Mouse (Mus musculus) embryonic facial prominence, embryonic 14.5 days (tissue): ENCODE results near the gene Acot7. TPM values are rescaled to one million over a fixed set of nuclear protein-coding genes. Genes with fewer than 3 reads are reported as not detected.

Experiments
- ATAC-seq: fragments of 200-750 bp; cut with Nextera tagmentation; 2 replicates; pipeline ENCODE4 v1.8.0; 2017; ENCODE audit warnings: low read depth, moderate number of reproducible peaks, moderate TSS enrichment
- DNase-seq: peaks from one replicate; pipeline ENCODE4 v3.0.0-alpha.2; 2015; ENCODE audit warnings: low spot score
- H3K27ac ChIP-seq: fragments of 300-500 bp; sonication (generic); replicated peaks from 2 replicates; pipeline ENCODE4 v1.5.1; 2014; ENCODE audit warnings: low read depth, mild to moderate bottlenecking, low read length, moderate library complexity
- H3K27me3 ChIP-seq: fragments of 300-500 bp; sonication (generic); replicated peaks from 2 replicates; pipeline ENCODE4 v1.6.1; 2014; ENCODE audit warnings: low read length; ENCODE audit not compliant: control insufficient read depth, insufficient read depth
- H3K36me3 ChIP-seq: fragments of 300-500 bp; sonication (generic); 2 replicates; pipeline ENCODE4 v1.6.1; 2014; ENCODE audit warnings: low read length, mixed read lengths; ENCODE audit not compliant: control insufficient read depth, insufficient read depth
- H3K4me1 ChIP-seq: fragments of 300-500 bp; sonication (generic); 2 replicates; pipeline ENCODE4 v1.6.1; 2014; ENCODE audit warnings: antibody characterized with exemption, low read length; ENCODE audit not compliant: control insufficient read depth, insufficient read depth
- H3K4me2 ChIP-seq: fragments of 300-500 bp; sonication (generic); 2 replicates; pipeline ENCODE4 v1.6.1; 2014; ENCODE audit warnings: low read depth, mild to moderate bottlenecking, low read length, moderate library complexity, mixed read lengths
- H3K4me3 ChIP-seq: fragments of 300-500 bp; sonication (generic); 2 replicates; pipeline ENCODE4 v1.5.1; 2014; ENCODE audit warnings: low read depth, mild to moderate bottlenecking, low read length
- H3K9ac ChIP-seq: fragments of 300-500 bp; sonication (generic); 2 replicates; pipeline ENCODE4 v1.6.1; 2014; ENCODE audit warnings: low read depth, mild to moderate bottlenecking, low read length, moderate library complexity, mixed read lengths
- H3K9me3 ChIP-seq: fragments of 300-500 bp; sonication (generic); 2 replicates; pipeline ENCODE4 v1.6.1; 2016; ENCODE audit warnings: low read length; ENCODE audit not compliant: control insufficient read depth
- WGBS: fragments of 180-500 bp; shearing (Covaris S2); extraction: QIAGEN DNeasy Blood & Tissue Kit; methylation state at CpG from one replicate; pipeline ENCODE4 v1.1.7; 2014; 5-methylcytosine and 5-hydroxymethylcytosine counted together
- polyA plus RNA-seq: library from polyadenylated mRNA; unstranded; fragments of >200 nt; fragmentation: Nextera tagmentation; extraction: Ambion mirVana; gene quantifications from 2 replicates; pipeline ENCODE4 v1.2.1, GENCODE M21; 2014

The Acot7 gene
- polyA plus RNA-seq, 1 experiment from 2014 or later, result 71.8 TPM

DNA sequence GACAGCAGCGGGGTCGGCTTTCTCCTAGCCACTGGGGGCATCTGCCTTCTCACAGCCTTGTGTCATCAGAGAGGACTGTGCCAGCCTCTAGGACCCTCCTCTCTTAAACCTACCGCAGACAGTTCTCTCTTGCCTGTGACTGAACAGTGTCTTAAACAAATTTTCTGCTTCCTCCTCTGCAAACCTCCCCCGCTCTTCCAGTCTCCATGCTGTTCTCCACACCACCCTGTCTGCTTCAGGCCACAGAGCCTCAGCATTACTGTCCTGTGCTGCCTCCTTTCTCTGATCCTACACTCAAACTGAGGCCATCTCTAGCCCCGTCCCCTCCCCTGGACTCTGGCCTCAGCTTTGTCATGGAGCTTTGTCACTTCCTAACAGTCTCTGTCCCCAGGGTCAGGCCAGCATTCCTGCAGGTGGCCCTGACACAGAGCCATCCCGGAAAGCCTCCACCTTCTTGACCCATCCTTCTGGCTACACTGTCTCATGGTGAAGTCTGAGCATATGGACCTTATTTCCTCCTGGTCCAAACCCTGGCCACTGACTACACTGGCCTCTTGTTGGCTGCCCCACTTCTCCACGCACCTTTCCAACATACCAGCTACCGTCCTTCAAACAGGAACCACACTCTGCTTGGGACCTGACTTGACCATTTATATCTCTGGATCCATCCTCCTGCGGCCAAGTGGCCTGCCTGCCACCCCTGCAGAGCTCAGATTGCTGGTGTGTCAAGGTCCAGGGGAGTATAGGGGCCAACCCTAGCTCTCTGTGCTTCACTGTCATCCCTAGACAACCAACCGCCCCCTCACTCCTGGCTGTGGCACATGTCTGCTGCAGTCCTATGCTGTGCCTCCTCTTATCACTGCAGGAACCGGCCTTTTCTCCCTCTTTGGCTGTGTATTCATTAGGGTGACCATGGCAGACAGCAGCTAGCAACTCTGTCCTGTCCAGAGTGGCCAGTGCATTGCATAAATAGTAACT, 66.9 kb downstream of the Acot7 start:
- H3K27me3 ChIP-seq, result no peaks in the 10 kb centered on the region
- no peak overlapping the region for H3K4me2 ChIP-seq
- DNase-seq (no peak), ATAC-seq (0 out of 2 replicates have a peak, but pooled peaks have one; percentile 22)
- WGBS, result 73% methylated on average over 11 of the region's 11 CpGs
- no peak overlapping the region for H3K4me3 ChIP-seq
- H3K9me3 ChIP-seq, result no peaks in the 10 kb centered on the region
- H3K4me1 ChIP-seq, result no peaks in the 10 kb centered on the region
- H3K36me3 ChIP-seq, result no peaks in the 10 kb centered on the region
- H3K27ac ChIP-seq, result no peak overlapping the region
- H3K9ac ChIP-seq, result no peak overlapping the region

DNA sequence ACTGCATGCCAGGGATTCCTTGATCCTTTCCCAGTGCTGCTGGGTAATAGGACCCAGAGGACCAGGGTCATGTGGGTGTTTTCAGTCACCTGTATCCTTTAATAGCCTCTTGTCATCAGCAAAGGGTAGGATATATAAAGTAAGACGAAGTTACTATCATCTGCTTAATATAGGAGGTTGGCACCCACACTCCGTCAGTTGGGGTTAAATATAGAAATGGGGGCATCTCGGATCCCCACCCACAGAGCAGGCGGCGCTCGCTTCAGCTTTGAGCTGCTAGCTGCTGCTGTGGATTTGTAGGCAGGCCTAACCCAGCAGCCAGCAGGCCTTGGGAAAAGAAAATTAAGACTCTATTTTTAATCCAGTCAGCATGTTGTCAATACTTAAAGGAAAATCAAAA, 68.1 kb downstream of the Acot7 start:
- H3K9ac ChIP-seq, result no peak overlapping the region
- no peak overlapping the region for H3K4me2 ChIP-seq
- H3K27ac ChIP-seq, result no peak overlapping the region
- ATAC-seq, result no peak
- 69% methylated on average over 6 of the region's 6 CpGs for WGBS
- no peak overlapping the region for H3K4me3 ChIP-seq
- H3K27me3 ChIP-seq, result no peaks in the 10 kb centered on the region
- no peaks in the 10 kb centered on the region for H3K36me3 ChIP-seq
- H3K4me1 ChIP-seq, result no peaks in the 10 kb centered on the region
- H3K9me3 ChIP-seq, result no peaks in the 10 kb centered on the region
- no peak for DNase-seq

DNA sequence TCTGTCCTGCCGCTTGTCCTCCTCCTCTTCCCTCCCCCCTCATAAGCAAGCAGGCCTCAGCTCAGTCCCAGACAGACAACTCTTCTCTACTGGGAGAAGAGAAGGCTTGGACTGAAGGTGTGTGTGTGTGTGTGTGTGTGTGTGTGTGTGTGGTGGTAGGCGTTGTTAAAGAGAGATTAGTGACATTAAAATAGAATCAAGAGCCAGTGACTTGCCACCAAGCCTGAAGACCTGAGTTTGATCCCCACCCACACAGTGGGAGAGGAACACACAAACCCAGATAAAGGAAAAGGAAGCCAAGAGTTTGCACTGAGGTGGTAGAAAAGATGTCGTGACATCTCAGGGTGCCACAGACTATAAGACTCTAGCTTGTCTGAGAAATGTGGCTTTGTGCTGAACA, 69.3 kb downstream of the Acot7 start:
- Histone ChIP-seq H3K36me3 (no peaks in the 10 kb centered on the region), H3K27ac (no peak overlapping the region), H3K9ac (no peak overlapping the region), H3K4me2 (no peak overlapping the region), H3K27me3 (no peaks in the 10 kb centered on the region), H3K4me3 (no peak overlapping the region), H3K9me3 (no peaks in the 10 kb centered on the region), H3K4me1 (no peaks in the 10 kb centered on the region)
- DNase-seq (no peak), ATAC-seq (no peak)
- WGBS, result 70% methylated on average over 3 of the region's 3 CpGs

DNA sequence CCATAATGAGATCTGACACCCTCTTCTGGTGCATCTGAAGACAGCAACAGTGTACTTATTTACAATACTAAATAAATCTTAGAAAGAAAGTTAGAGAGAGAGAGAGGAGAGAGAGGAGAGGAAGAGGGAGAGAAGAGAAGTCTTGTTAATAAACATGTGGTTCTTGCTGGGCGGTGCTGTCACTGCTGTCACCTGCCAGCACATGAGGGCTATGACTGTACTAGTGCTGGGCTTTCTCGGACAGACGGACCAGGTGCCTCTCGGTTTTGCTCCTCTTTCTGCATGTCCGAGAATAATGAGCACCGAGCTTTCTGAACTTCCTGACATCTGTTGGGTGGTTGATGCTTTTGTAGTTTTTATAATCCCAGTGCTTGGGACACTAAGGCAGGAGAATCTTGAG, 72.7 kb downstream of the Acot7 start:
- Histone ChIP-seq H3K4me3 (no peak overlapping the region), H3K9me3 (no peaks in the 10 kb centered on the region), H3K4me2 (no peak overlapping the region), H3K36me3 (no peaks in the 10 kb centered on the region), H3K9ac (no peak overlapping the region), H3K4me1 (no peaks in the 10 kb centered on the region), H3K27me3 (no peaks in the 10 kb centered on the region), H3K27ac (no peak overlapping the region)
- no peak for DNase-seq
- WGBS, result 80% methylated on average over 6 of the region's 6 CpGs
- ATAC-seq, result no peak

GRCm38 (mm10) chr4:152253183-152253759, 75.3 kb downstream of the Acot7 start:
- Histone ChIP-seq H3K36me3 (no peaks in the 10 kb centered on the region), H3K4me3 (no peak overlapping the region), H3K4me1 (0 out of 2 replicates have a peak, but pooled peaks cover 5% of the 10 kb centered on the region), H3K27me3 (no peaks in the 10 kb centered on the region), H3K27ac (no peak overlapping the region), H3K4me2 (no peak overlapping the region), H3K9ac (no peak overlapping the region), H3K9me3 (no peaks in the 10 kb centered on the region)
- peak; percentile 41 for DNase-seq
- 74% methylated on average over 9 of the region's 9 CpGs for WGBS
- peak; percentile 48 for ATAC-seq

GRCm38 (mm10) chr4:152257070-152257469, 79.1 kb downstream of the Acot7 start:
- ATAC-seq, result no peak
- Histone ChIP-seq H3K36me3 (no peaks in the 10 kb centered on the region), H3K4me2 (no peak overlapping the region), H3K4me1 (0 out of 2 replicates have a peak, but pooled peaks cover 5% of the 10 kb centered on the region), H3K27ac (no peak overlapping the region), H3K9ac (peak overlapping the region; percentile 25; the same call in 1 of the 2 replicates), H3K4me3 (no peak overlapping the region), H3K27me3 (no peaks in the 10 kb centered on the region), H3K9me3 (no peaks in the 10 kb centered on the region)
- 44% methylated on average over 6 of the region's 6 CpGs for WGBS
- DNase-seq, result peak; percentile 48

- H3K4me2 ChIP-seq, result no peak overlapping the region
- no peak overlapping the region for H3K4me3 ChIP-seq
- DNase-seq (no peak), ATAC-seq (no peak)
- no peaks in the 10 kb centered on the region for H3K9me3 ChIP-seq
- H3K36me3 ChIP-seq, result no peaks in the 10 kb centered on the region
- H3K27me3 ChIP-seq, result no peaks in the 10 kb centered on the region
- no peak overlapping the region for H3K27ac ChIP-seq
- H3K9ac ChIP-seq, result no peak overlapping the region
- 95% methylated on average over 8 of the region's 8 CpGs for WGBS
- H3K4me1 ChIP-seq, result peaks cover 23% of the 10 kb centered on the region; the same call in 1 of the 2 replicates
These were observed 82.5 kb downstream of the Acot7 start for GRCm38 (mm10) chr4:152260451-152260850.

DNA sequence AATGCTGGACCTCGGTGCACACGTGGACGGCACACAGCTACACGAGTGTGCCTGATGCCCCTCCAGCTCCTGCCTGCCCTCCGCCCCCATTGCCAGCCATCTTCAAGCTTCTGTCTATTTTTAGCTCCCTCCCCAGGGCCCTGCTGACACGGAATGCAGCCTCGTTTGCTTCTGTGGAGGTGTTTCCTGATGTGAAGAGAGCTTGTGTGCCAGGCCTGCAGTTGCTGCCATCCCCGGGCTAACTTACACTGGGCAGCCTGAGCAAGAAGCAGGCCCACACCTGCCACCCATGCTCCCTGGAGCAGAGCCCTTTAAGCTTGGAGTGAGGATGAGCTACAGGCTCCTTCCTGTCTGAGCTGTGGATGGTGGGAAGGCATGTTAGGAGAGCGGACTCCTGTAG, 84.3 kb downstream of the Acot7 start:
- DNase-seq (no peak), ATAC-seq (no peak)
- H3K36me3 ChIP-seq, result no peaks in the 10 kb centered on the region
- WGBS, result 54% methylated on average over 9 of the region's 9 CpGs
- H3K27ac ChIP-seq, result no peak overlapping the region
- no peaks in the 10 kb centered on the region for H3K9me3 ChIP-seq
- H3K9ac ChIP-seq, result no peak overlapping the region
- no peaks in the 10 kb centered on the region for H3K27me3 ChIP-seq
- H3K4me3 ChIP-seq, result no peak overlapping the region
- H3K4me1 ChIP-seq, result peaks cover 18% of the 10 kb centered on the region; the same call in 1 of the 2 replicates
- no peak overlapping the region for H3K4me2 ChIP-seq
